Mouse (Mus musculus): ENCODE measurements around the gene Mpig6b. TPM values are rescaled to one million over a fixed set of nuclear protein-coding genes. Genes with fewer than 3 reads are reported as not detected.

The Mpig6b gene
- polyA plus RNA-seq, 1 experiment from 2014 or later, result 1.0 TPM

DNA sequence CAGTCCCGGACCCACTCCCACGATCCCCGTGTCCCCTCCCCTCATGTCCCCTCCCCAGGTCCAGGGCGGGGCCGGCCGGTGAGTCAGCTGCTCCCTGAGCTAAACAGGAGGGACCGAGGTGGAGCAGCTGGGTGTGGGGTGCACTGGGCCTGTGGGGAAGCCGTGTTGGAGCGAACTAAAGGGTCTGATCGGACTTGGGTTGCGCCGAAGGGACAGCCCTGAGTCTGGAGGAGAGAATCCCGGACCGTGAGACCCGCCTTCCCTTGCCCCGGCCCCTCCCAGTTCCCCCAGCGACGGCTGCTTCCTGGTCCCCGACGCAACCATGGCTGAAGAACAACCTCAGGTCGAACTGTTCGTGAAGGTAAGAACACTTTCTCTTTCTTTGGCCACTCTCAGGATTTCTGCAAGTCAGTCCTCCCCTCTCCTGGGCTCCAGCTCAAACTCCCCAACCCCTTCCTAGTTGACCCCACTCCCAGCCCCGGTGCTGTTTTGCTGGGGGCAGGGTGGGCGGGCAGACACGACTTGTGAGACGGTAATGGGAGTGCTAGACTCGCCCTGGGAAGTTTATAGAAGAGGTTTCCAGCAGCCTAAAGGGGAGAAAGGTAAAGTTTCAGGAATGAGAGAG is 15.7 kb downstream of the Mpig6b start:
- H3K4me3 ChIP-seq, result peak overlapping the region; percentile 80
- H3K4me1 ChIP-seq, result peaks cover 66% of the 10 kb centered on the region
- H3K36me3 ChIP-seq, result peaks cover 34% of the 10 kb centered on the region
- WGBS, result under 1% methylated on average over 27 of the region's 27 CpGs
- peak; percentile 90 for DNase-seq (ENCODE audit: low spot score)
- H3K9me3 ChIP-seq, result no peaks in the 10 kb centered on the region
- peak overlapping the region; percentile 98 for H3K27ac ChIP-seq
- H3K27me3 ChIP-seq (ENCODE audit: insufficient read depth, poor library complexity, severe bottlenecking), result no peaks in the 10 kb centered on the region

DNA sequence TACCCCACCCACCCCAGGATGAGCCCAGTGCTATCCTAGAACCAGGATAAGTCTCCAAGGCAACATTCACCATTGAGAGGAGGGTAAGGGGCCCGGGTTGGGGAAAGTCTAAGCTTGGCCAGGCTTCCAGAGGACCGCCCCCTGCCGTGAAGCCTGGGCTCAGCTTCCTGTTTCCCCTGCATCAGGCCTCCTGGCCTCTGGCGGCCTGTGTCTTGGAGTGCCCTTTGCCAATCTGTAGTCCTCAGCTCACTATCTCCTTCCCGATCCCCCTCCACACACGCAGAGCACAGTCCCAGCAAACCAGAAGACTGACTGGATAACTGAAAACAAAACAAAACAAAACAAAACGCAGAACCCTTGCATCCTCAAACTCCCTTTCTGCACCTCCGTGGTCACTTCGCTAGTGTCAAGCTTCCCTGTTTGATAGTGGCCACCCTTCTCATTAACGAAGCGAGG is 16.4 kb downstream of the Mpig6b start, which contains the start of gene Clic1:
Clic1 (plus strand) TSS at position 406 of the 456 bp plus-strand sequence.
- Histone ChIP-seq H3K36me3 (peaks cover 28% of the 10 kb centered on the region), H3K27ac (peak within 1 kb of the TSS; percentile 98), H3K4me3 (peak within 1 kb of the TSS; percentile 80), H3K4me1 (peaks cover 72% of the 10 kb centered on the region), H3K9me3 (no peaks in the 10 kb centered on the region), H3K27me3 (ENCODE audit: insufficient read depth, poor library complexity, severe bottlenecking) (no peaks in the 10 kb centered on the region)
- 1% methylated on average over 11 of the region's 11 CpGs for WGBS
- peak; percentile 94 for DNase-seq (ENCODE audit: low spot score)

DNA sequence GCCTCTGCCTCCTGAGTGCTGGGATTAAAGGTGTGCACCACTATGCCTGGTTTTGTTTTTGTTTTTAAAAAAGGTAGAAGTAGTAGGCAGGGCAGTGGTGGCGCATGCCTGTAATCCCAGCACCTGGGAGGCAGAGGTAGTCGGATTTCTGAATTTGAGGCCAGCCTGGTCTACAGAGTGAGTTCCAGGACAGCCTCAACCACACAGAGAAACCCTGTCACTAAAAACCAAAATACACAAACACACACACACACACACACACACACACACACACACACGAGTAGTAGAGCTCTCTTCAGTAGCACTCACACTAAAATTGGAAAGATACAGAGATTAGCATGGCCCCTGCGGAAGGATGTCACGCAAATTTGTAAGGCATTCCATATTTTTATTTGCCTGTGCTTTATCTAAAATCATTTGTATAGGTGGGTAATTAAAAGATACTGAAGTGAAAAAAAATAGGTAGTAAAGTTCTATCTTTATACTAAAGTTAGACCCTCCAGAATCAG is 17.0 kb downstream of the Mpig6b start:
- Histone ChIP-seq H3K9me3 (no peaks in the 10 kb centered on the region), H3K4me3 (peak overlapping the region; percentile 80), H3K4me1 (peaks cover 76% of the 10 kb centered on the region), H3K27me3 (ENCODE audit: insufficient read depth, poor library complexity, severe bottlenecking) (no peaks in the 10 kb centered on the region), H3K36me3 (peaks cover 22% of the 10 kb centered on the region), H3K27ac (peak overlapping the region; percentile 98)
- no peak for DNase-seq (ENCODE audit: low spot score)
- 58% methylated on average over 5 of the region's 5 CpGs for WGBS

DNA sequence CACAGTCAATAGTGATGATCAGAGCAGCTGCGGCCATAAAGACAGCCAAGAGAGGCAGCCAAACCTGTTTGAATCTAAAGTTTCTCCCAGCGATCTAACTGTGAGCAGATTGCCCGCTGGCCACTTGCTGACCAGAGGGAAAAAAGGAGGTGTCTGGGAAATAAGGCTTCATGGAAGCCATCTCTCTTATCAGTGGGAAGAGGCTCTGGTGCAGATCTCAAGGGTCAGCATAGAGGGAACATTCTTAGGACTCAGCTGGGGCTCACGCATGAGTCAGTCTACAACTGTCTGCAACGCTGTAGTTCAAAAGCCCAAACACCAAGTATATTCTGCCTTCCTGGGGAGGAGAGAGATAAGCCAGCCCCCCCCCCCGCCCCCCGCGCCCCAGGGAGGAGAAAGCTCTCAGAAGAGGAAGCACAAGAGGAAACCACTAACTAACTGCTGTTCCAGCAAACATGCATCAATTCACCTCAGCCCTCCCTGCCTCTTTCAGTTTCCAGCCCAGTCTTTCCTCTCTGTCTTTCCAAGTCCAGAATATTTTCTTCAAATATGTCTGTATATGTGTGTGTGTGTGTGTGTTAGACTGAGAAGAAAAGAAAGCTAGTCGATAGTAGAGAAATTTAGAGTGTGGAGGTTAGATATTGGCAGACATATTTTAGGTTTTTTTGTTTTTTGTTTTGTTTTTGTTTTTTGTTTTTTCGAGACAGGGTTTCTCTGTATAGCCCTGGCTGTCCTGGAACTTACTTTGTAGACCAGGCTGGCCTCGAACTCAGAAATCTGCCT is 17.6 kb downstream of the Mpig6b start:
- no peak for DNase-seq (ENCODE audit: low spot score)
- peaks cover 15% of the 10 kb centered on the region for H3K36me3 ChIP-seq
- peaks cover 81% of the 10 kb centered on the region for H3K4me1 ChIP-seq
- H3K4me3 ChIP-seq, result peak overlapping the region; percentile 72
- H3K9me3 ChIP-seq, result no peaks in the 10 kb centered on the region
- H3K27ac ChIP-seq, result peak overlapping the region; percentile 98
- WGBS, result 20% methylated on average over 11 of the region's 11 CpGs
- H3K27me3 ChIP-seq (ENCODE audit: insufficient read depth, poor library complexity, severe bottlenecking), result no peaks in the 10 kb centered on the region

DNA sequence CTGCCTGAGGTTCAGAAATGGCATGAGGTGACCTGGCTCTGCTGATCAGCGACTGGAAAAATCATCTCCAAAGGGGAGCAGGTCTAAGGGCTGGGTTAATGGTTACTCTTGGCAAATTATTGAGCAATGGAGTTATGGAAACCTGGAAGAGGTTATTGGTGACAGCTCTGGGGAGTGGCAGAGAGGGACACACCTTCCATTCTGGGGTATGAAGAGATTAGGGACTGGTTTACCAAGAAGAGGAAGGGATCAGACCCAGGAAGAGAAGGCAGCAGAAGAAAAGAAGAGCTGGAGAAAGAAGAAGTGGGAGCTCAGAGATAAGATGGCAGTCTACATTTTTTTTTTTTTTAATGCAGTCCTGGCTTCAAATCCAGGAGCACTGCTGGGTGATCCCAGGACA is 18.3 kb downstream of the Mpig6b start:
- WGBS, result 43% methylated on average over 1 of the region's 1 CpGs
- Histone ChIP-seq H3K27ac (peak overlapping the region; percentile 98), H3K9me3 (no peaks in the 10 kb centered on the region), H3K27me3 (ENCODE audit: insufficient read depth, poor library complexity, severe bottlenecking) (no peaks in the 10 kb centered on the region), H3K4me1 (peaks cover 77% of the 10 kb centered on the region), H3K4me3 (peak overlapping the region; percentile 72), H3K36me3 (peaks cover 9% of the 10 kb centered on the region)
- DNase-seq (ENCODE audit: low spot score), result no peak

DNA sequence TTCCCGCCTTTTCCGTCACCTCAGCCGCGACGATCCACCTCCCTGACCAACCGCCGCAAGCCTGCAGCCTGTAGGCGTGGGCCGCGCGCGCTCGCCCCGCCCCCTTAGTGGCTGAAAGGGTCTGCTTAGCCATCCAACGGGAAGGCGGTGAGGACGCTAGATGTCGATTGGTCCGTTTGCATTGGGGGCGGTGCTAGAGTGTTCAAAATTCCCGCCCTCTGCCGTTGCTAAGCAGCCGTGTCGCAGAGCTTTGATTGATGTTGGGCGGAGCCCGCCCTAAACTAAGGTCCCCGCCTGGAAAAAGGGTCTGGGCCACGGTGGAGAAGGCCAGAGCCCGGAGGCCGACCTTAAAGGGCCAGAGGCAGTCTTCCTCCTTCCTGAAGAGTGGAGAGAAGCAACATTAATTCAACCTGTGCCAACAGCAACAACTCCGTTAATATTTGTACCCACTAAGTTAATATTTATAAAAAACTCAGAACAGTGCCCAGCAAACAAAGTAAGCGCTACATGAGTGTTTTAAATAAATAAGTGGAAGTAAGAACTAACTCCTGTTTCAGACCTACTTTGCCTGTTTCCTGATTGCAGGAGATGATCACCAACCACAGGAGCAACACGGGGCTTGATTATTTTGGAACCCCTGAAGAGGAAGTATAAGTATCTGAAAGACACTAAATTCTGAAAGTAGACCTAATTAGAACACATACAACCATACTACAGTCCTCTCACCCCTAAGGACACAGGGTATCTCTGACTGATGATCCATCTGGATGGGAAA is 19.1 kb downstream of the Mpig6b start, which contains the start of gene Msh5:
Msh5 (minus strand) TSS at position 65 of the 775 bp plus-strand sequence.
- Histone ChIP-seq H3K27me3 (ENCODE audit: insufficient read depth, poor library complexity, severe bottlenecking) (no peaks in the 10 kb centered on the region), H3K36me3 (0 out of 2 replicates have a peak, but pooled peaks cover under 1% of the 10 kb centered on the region), H3K27ac (peak within 1 kb of the TSS; percentile 98), H3K9me3 (no peaks in the 10 kb centered on the region), H3K4me1 (peaks cover 68% of the 10 kb centered on the region), H3K4me3 (peak within 1 kb of the TSS; percentile 72)
- 2% methylated on average over 33 of the region's 33 CpGs for WGBS
- peak; percentile 100 for DNase-seq (ENCODE audit: low spot score)

DNA sequence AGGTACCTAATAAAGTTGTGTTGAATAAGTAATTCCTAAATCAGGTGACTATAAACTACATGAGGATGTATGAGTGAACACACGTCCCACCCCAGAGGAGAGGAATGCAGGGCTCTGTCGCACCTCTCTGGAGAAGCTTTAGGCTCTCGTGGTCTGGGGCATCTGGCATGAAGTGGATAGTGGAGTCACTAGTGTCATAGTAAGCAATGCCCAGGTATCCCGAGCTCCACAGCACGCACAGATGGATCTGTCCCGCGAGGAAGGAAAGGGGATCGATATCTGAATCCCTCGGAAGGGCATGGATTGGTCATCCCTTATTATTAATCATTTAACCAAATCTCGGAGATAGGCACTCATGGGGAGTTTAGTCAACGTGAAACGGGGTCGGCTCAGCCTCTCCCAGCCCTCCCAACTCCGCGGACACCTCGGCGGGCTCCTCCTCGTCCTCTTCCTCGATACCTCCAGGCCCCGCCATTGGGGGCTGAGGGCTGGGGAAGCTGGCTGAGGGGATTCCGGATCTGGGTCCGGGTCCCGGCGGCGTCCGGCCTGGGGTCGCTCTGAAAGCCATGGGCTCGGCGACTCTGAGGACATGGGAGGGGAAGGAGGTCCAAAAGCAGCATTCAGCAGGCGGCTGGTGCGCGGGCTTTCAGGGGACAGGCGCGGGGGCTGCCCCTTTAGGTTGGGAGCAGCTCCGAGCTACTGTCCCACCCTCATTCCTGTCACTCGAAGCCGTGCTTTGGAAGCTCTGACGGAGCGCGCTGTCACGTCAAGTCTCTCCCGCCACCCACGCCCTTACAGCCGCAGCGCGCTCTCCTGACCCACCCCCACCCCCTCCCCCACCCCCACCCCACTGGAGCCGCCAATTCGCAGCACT is 19.9 kb downstream of the Mpig6b start:
- Histone ChIP-seq H3K27me3 (ENCODE audit: insufficient read depth, poor library complexity, severe bottlenecking) (no peaks in the 10 kb centered on the region), H3K9me3 (no peaks in the 10 kb centered on the region), H3K4me1 (peaks cover 63% of the 10 kb centered on the region), H3K36me3 (no peaks in the 10 kb centered on the region), H3K4me3 (peak overlapping the region; percentile 72), H3K27ac (peak overlapping the region; percentile 98)
- WGBS, result 4% methylated on average over 47 of the region's 48 CpGs
- no peak for DNase-seq (ENCODE audit: low spot score)

DNA sequence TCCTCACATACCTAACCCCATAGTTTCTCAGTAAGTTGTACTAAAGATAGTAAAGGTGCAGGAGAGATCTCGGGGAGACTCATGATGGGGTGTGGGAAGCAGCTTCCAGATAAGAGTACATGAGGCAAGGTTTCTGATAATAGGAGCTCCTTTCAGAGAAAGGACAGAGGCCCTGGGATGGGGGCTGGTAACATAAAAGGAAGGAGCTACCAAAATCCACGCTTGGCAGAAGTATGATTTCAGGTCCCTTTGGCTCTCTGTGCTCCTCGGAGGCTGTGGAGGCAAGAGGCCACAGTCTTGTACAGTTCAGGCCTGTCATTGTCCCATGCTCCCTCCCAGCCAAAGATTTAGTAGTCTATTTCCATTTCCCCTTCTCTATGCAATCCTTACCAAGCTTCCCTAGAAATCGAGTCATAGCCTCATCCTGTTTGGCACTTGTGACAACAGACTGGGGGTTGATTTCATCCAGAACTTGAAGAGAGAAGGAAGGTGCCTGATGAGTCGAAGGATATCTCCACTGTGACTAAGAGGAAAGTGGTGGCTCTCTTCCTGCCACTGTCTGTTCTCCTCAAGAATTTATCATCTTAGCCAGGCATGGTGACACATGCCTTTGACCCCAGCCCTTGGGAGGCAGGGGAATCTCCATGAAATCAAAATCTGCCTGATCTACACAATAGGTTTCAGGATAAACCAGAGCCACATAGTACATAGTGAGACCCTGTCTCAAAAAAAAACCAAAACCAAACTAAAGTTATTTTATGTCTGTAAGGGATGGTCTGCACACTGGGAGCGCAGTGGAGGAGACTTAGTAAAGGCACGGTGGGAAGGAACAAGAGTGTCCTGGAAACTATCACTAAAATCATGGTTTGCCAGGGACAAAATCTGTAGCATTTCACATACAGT is 20.8 kb downstream of the Mpig6b start:
- no peaks in the 10 kb centered on the region for H3K36me3 ChIP-seq
- 45% methylated on average over 7 of the region's 7 CpGs for WGBS
- H3K27ac ChIP-seq, result peak overlapping the region; percentile 98
- no peaks in the 10 kb centered on the region for H3K27me3 ChIP-seq (ENCODE audit: insufficient read depth, poor library complexity, severe bottlenecking)
- peaks cover 63% of the 10 kb centered on the region for H3K4me1 ChIP-seq
- peak; percentile 78 for DNase-seq (ENCODE audit: low spot score)
- H3K9me3 ChIP-seq, result no peaks in the 10 kb centered on the region
- peak overlapping the region; percentile 72 for H3K4me3 ChIP-seq

DNA sequence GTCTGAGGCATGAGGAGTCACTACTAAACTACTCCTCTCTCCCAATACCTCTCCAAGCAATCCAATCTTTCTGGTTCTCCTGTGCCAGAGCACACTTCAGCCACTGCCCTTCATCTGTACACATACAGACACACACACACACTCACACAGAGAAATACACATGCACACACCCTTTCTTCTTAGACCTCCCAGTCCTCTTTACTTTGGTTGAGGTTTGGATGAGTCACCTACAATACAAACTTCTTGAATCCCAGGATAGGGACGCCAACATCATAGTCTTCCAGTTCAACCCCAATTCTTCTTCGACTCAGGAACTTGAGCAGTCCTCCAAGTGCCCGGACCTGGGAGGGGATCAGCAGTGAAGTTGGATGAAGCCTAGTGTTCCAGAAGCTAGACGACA is 22.2 kb downstream of the Mpig6b start:
- Histone ChIP-seq H3K27me3 (ENCODE audit: insufficient read depth, poor library complexity, severe bottlenecking) (no peaks in the 10 kb centered on the region), H3K4me1 (peaks cover 50% of the 10 kb centered on the region), H3K36me3 (no peaks in the 10 kb centered on the region), H3K9me3 (no peaks in the 10 kb centered on the region), H3K27ac (peak overlapping the region; percentile 98), H3K4me3 (no peak overlapping the region)
- WGBS, result 79% methylated on average over 4 of the region's 4 CpGs
- no peak for DNase-seq (ENCODE audit: low spot score)

DNA sequence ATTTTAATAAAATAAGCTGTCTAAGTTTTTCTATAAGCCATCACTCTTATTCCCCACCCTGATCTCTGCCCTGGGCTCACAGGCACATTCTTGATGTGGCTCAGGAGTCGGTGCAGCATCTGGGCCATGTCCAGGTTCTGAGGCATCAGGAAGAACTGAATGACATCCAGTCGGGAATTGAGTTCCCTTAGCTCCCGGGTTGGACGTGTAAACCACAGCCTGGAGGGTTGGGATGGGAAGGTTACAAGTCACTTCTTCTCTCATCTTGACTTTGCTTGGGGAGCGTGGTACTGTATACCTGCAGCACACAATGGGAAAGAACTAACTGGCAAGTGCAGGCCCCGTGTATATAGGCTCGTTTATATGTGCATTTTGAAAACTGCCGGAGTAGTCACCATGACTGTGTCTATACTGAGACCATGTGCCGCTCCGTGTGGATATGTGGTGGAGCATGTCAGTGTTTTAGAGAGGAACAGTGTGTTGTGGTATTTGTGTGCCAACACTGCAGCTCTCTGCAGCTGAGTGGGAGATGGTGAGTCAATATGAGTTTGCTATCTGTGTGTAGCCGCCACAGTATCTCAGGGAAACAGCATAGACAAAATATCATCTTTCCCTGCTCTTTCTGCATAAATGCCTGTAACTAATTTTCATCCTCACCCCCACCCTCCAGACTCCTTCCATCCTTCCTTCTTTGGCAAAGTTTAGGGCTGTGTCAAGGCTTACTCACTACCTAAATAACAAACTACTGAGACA is 26.7 kb downstream of the Mpig6b start:
- H3K4me1 ChIP-seq, result peaks cover 8% of the 10 kb centered on the region
- H3K4me3 ChIP-seq, result no peak overlapping the region
- no peak overlapping the region for H3K27ac ChIP-seq
- 85% methylated on average over 11 of the region's 11 CpGs for WGBS
- no peak for DNase-seq (ENCODE audit: low spot score)
- H3K9me3 ChIP-seq, result no peaks in the 10 kb centered on the region
- H3K36me3 ChIP-seq, result no peaks in the 10 kb centered on the region
- no peaks in the 10 kb centered on the region for H3K27me3 ChIP-seq (ENCODE audit: insufficient read depth, poor library complexity, severe bottlenecking)

DNA sequence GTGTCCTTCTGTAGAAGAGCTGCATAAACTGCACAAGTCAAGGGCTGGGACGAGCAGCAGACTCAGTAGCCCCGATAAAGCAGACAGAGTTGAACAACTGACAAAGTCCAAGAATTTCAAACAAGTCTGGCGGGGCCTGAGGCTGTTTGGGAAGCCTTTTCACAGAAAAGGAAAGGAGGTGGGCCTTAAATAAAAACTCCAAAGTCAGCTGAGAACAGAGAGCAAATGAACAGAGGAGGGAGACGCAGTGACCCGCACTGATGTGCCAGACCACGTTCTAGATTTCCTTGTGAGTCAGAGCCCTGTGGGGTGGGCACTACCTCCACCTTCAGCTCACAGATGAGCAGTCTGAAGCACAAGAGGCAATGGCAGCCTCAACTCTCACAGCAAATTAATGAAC is 31.1 kb downstream of the Mpig6b start:
- DNase-seq (ENCODE audit: low spot score), result no peak
- 70% methylated on average over 6 of the region's 6 CpGs for WGBS
- Histone ChIP-seq H3K4me3 (no peak overlapping the region), H3K27ac (no peak overlapping the region), H3K9me3 (no peaks in the 10 kb centered on the region), H3K27me3 (ENCODE audit: insufficient read depth, poor library complexity, severe bottlenecking) (peaks cover 7% of the 10 kb centered on the region; the same call in 1 of the 2 replicates), H3K36me3 (no peaks in the 10 kb centered on the region), H3K4me1 (peaks cover 9% of the 10 kb centered on the region)
